Mouse (Mus musculus) liver, adult 2 months (tissue): ENCODE data around the gene Pgf. TPM values are rescaled to one million over a fixed set of nuclear protein-coding genes. Genes with fewer than 3 reads are reported as not detected.

Experiments used
- DNase-seq: peaks from one replicate; pipeline ENCODE4 v3.0.0-alpha.2; 2011; ENCODE audit warnings: low read depth, low spot score; ENCODE audit errors: extremely low read depth
- H3K27ac ChIP-seq: fragments of 200-500 bp; replicated peaks from 2 replicates; pipeline ENCODE4 v1.5.1; 2012; ENCODE audit warnings: low read depth, mild to moderate bottlenecking, control low read depth, inconsistent platforms, low read length; ENCODE audit not compliant: insufficient read depth
- H3K27me3 ChIP-seq: fragments of 200-500 bp; 2 replicates; pipeline ENCODE4 v1.6.1; 2012; ENCODE audit warnings: mild to moderate bottlenecking, moderate library complexity, low read length, inconsistent platforms; ENCODE audit not compliant: control insufficient read depth, insufficient read depth
- H3K36me3 ChIP-seq: fragments of 200-500 bp; 2 replicates; pipeline ENCODE4 v1.6.1; 2012; ENCODE audit warnings: low read length, inconsistent platforms; ENCODE audit not compliant: control insufficient read depth, insufficient read depth
- H3K4me1 ChIP-seq: fragments of 200-500 bp; 2 replicates; pipeline ENCODE4 v1.6.1; 2011; ENCODE audit warnings: low read length; ENCODE audit not compliant: control insufficient read depth, insufficient read depth
- H3K4me3 ChIP-seq: fragments of 200-500 bp; 2 replicates; pipeline ENCODE4 v1.5.1; 2011; ENCODE audit warnings: low read depth, mild to moderate bottlenecking, control low read depth, low read length, moderate library complexity; ENCODE audit not compliant: insufficient read depth
- H3K79me2 ChIP-seq: fragments of 200-500 bp; 2 replicates; pipeline ENCODE4 v1.6.1; 2012; ENCODE audit warnings: inconsistent platforms, mild to moderate bottlenecking, low read length, moderate library complexity; ENCODE audit not compliant: control insufficient read depth, insufficient read depth
- H3K9ac ChIP-seq: fragments of 200-500 bp; 2 replicates; pipeline ENCODE4 v1.6.1; 2012; ENCODE audit warnings: low read depth, mild to moderate bottlenecking, control low read depth, inconsistent platforms, low read length
- CTCF ChIP-seq: fragments of 200-500 bp; IDR thresholded peaks from 2 replicates; pipeline ENCODE4 v1.5.1; 2011; ENCODE audit warnings: low read depth, low read length, control low read depth
- POLR2A ChIP-seq: fragments of 200-500 bp; IDR thresholded peaks from 2 replicates; pipeline ENCODE4 v1.6.1; 2011; ENCODE audit warnings: low read length, control low read depth; ENCODE audit not compliant: insufficient read depth; ENCODE audit errors: extremely low read depth
- WGBS: fragments of 180-500 bp; shearing (Covaris S2); methylation state at CpG from one replicate; pipeline ENCODE4 v1.1.7; 2018; 5-methylcytosine and 5-hydroxymethylcytosine counted together
- polyA plus RNA-seq: library from polyadenylated mRNA; depleted of rRNA; stranded (reverse); fragments of >200 nt; gene quantifications from 2 replicates; pipeline ENCODE4 v1.2.3, GENCODE M21; 2012
- total RNA-seq: library from RNA; depleted of rRNA; stranded (reverse); fragments of >200 nt; gene quantifications from 2 replicates; pipeline ENCODE4 v1.2.3, GENCODE M21; 2014

The Pgf gene
- total and polyA plus RNA-seq, 2 experiments = not detected

DNA sequence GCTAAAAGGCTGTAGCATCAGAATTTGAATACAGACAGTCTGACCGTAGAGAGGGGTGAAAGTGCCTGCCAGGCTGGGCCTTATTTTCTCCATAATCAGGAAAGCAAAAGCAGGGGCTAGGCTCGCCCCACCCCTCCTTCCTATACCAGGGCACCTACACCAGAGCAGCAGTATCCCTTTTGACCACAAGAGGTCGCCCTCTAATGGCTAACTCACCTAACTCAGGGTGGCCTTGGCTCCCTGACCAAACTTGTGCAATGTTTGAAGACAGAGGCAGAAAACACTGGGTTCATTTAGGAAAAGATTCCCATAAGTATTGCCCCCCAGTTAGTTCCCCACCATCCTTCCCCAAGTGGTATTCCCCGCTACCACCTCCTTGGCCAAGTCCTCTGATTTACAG is 34.8 kb downstream of the Pgf start:
- no peak overlapping the region for H3K27ac ChIP-seq
- peak; percentile 72 for DNase-seq
- H3K79me2 ChIP-seq = no peaks in the 10 kb centered on the region
- no peak for TF ChIP-seq POLR2A
- TF ChIP-seq CTCF = peak; percentile 85
- no peaks in the 10 kb centered on the region for H3K27me3 ChIP-seq
- no peak overlapping the region for H3K9ac ChIP-seq
- H3K4me3 ChIP-seq = no peak overlapping the region
- WGBS = 21% methylated on average over 4 of the region's 4 CpGs
- no peaks in the 10 kb centered on the region for H3K36me3 ChIP-seq
- 0 out of 2 replicates have a peak, but pooled peaks cover 1% of the 10 kb centered on the region for H3K4me1 ChIP-seq

DNA sequence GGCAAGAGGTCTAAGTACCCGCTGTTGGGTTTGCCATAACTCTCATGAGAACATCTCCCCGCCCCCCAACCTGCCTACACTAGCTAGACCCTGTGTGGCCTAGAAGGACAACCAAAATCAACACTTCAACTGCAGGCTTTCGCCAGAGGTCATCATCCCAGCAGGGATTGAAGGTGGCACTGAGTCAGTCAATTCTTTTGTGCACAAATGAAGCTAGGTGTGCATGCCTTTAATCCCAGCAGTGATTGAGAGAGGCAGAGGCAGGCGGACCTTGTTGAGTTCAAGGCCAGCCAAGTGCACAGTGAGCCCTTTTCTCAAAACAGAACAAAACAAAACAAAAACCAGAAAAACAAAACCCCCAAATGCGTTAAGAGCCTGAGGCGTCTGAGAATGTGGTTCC is 36.5 kb downstream of the Pgf start:
- no peak overlapping the region for H3K4me3 ChIP-seq
- TF ChIP-seq CTCF = no peak
- no peak for TF ChIP-seq POLR2A
- H3K27me3 ChIP-seq = no peaks in the 10 kb centered on the region
- 85% methylated on average over 6 of the region's 6 CpGs for WGBS
- H3K36me3 ChIP-seq = no peaks in the 10 kb centered on the region
- no peak for DNase-seq
- H3K4me1 ChIP-seq = 0 out of 2 replicates have a peak, but pooled peaks cover 1% of the 10 kb centered on the region
- H3K79me2 ChIP-seq = no peaks in the 10 kb centered on the region
- no peak overlapping the region for H3K9ac ChIP-seq
- H3K27ac ChIP-seq = no peak overlapping the region

DNA sequence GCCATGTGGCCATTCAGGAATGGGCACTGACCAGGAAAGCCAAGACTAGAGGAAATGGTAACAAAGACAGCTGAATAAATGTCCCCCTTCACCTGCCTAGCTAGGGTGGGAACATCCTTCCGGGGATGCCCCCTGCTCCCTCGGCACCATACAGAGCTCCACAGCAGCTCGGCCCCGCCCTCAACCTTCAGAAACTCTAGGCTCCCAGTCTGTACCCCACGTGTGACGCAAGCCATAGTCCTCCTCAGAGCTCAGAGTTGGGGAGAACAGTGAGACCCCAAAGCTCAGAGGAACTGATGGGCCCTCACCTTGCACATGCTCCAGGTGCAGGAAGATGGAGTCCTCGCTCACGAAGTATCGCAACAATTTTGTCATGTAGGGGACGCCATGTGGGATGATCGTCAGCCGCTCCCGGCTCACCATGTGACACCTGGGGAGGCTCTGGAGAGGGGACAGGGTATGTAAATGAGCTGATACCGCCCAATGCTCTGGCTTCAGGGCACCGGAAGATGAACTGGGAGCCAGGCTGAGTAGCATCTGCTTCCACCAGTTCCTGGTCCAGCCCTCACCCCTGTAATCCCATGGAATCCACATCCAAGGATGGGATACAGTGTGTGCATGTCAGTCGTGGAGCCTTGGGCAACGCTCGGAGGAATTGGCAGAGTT is 37.4 kb downstream of the Pgf start:
- Histone ChIP-seq H3K27ac (no peak overlapping the region), H3K4me3 (no peak overlapping the region), H3K4me1 (0 out of 2 replicates have a peak, but pooled peaks cover 1% of the 10 kb centered on the region), H3K27me3 (no peaks in the 10 kb centered on the region), H3K36me3 (no peaks in the 10 kb centered on the region), H3K9ac (no peak overlapping the region), H3K79me2 (no peaks in the 10 kb centered on the region)
- TF ChIP-seq POLR2A (no peak), CTCF (no peak)
- WGBS = 58% methylated on average over 18 of the region's 18 CpGs
- no peak for DNase-seq

DNA sequence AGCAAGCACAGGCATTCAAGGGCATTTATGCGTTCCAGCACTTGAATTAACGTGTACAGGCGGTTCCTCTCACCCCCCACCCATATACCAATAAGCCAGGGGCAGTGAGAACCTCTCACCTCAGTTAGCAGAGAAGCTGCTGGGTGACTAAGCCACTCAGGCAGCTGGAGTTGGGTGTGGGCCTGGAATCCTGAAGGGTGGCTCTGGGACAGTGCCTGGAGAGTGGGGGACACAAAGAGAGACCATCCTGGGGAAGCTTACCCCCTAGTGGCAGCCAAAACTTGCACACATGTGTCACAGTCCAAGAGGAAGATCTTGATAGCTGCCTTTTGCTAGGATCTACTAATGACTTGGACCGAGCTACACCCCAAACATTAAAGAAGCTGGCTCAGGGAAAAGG is 41.0 kb downstream of the Pgf start:
- H3K9ac ChIP-seq = no peak overlapping the region
- no peaks in the 10 kb centered on the region for H3K27me3 ChIP-seq
- H3K4me1 ChIP-seq = no peaks in the 10 kb centered on the region
- 89% methylated on average over 4 of the region's 4 CpGs for WGBS
- TF ChIP-seq POLR2A (no peak), CTCF (no peak)
- H3K79me2 ChIP-seq = no peaks in the 10 kb centered on the region
- H3K36me3 ChIP-seq = peaks cover 13% of the 10 kb centered on the region; the same call in 1 of the 2 replicates
- DNase-seq = no peak
- H3K4me3 ChIP-seq = no peak overlapping the region
- H3K27ac ChIP-seq = no peak overlapping the region

DNA sequence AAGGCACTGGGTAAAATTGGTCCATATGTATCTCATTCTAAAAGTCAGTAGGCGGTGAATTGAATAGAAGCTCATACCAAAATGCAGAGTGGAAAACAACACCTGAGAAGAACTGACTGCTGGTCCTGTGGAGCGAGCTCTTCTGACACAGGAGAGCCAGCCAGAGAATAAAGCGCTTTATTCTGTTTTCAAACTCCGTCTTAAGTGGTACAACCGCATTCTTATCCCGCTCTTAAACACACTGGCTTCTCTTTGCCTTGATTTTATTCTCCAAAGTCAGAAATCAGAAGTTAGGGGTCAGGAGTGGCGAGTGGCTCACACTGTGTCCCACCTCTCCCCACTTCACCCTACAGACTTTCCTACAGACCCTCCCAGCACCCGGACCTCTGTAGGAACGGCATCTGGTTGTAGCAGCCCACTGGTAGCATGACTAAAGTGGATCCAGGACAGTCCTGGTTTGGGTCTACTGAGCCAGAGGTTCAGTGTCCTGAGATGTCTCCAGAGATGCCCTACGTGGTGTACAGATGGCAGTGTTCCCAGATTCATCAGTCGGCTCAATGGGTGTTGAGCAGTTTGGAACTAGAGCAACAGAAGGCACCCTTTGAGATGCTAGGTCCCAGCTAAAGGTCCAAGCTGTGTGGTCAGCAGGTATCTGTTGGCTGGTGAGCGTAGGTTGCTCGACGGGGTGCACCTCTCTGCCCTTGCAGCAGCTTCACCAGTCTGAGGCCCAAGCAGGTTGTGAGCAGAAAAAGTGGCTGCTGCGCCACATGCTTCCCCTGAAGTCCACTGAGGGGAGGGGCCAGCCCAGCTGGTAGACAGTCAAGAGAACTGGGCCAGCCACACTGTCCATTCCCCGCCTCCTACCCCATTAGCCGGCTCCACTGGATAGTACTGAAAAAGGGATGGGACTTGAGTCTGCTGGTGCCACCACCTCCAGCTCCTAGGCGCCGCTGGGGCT is 41.8 kb downstream of the Pgf start:
- Histone ChIP-seq H3K9ac (no peak overlapping the region), H3K27ac (no peak overlapping the region), H3K4me3 (no peak overlapping the region), H3K4me1 (no peaks in the 10 kb centered on the region), H3K36me3 (peaks cover 20% of the 10 kb centered on the region), H3K27me3 (no peaks in the 10 kb centered on the region), H3K79me2 (no peaks in the 10 kb centered on the region)
- peak; percentile 38 for DNase-seq
- TF ChIP-seq POLR2A (no peak), CTCF (no peak)
- 77% methylated on average over 19 of the region's 19 CpGs for WGBS
